Mouse (Mus musculus): Measurements from ENCODE around the gene Sinhcaf. TPM values are rescaled to one million over a fixed set of nuclear protein-coding genes. Genes with fewer than 3 reads are reported as not detected.

Sinhcaf gene
- total and polyA plus RNA-seq, 3 experiments: 57.5 to 146 (median 82.3) TPM

DNA sequence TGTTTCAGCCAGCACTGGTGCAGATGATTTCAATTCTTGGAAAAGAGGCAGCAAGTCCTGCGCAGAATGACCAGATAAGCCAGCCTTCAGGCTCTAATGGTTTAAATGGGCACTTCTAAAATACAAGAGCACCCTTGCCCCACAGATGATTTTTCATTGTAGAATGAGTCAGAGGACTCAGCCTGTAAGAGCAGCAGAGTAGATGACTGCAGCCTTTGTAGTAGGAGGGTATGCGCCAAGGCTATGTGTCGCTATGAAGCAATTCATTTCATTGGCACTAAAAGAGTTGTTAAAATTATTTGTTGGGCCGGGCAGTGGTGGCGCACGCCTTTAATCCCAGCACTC lies 49.8 kb downstream of the Sinhcaf start:
- H3K4me2 ChIP-seq (ENCODE audit: insufficient read depth, low read depth, poor library complexity, severe bottlenecking): peak overlapping the region; percentile 72; the same call in 1 of the 2 replicates
- in situ Hi-C loops (cut with MboI; ENCODE audit: low pct_ligation_motif_present, low pct_unique_long_range_greater_than_20kb, low sequenced_read_pairs): no loop called here
- H3K9ac ChIP-seq (ENCODE audit: insufficient read depth, low read depth): no peak overlapping the region
- no peaks in the 10 kb centered on the region for H3K9me3 ChIP-seq (replicated peaks; ENCODE audit: low read length)
- peaks cover 0 to 9% of the 10 kb centered on the region in 2 experiments; a peak in 2 of 4 replicates for H3K4me1 ChIP-seq (ENCODE audit: control insufficient read depth in 1 of 2, insufficient read depth in 2 of 2)
- no peaks in the 10 kb centered on the region for H3K36me3 ChIP-seq (replicated peaks in 1 of 2; ENCODE audit: control insufficient read depth in 1 of 2, insufficient read depth in 1 of 2, low read length in 1 of 2)
- no peak for TF ChIP-seq E2F4 (IDR thresholded peaks at IDR 0.05; ENCODE audit: insufficient replicate concordance, low read depth, low read length)
- no peak for TF ChIP-seq MAX (IDR thresholded peaks at IDR 0.05; ENCODE audit: low read length)
- no peak for TF ChIP-seq TCF12 (IDR thresholded peaks at IDR 0.05; ENCODE audit: low read depth, low read length)
- no peak for TF ChIP-seq IRF4 (IDR thresholded peaks at IDR 0.05; ENCODE audit: low read depth, low read length)
- TF ChIP-seq BHLHE40 (IDR thresholded peaks at IDR 0.05; ENCODE audit: low read depth, low read length): no peak
- no peak for TF ChIP-seq ELF1 (IDR thresholded peaks at IDR 0.05; ENCODE audit: low read depth, low read length)
- DNase-seq (ENCODE audit: extremely low read depth): no peak
- H3K27me3 ChIP-seq (replicated peaks): no peaks in the 10 kb centered on the region
- peak overlapping the region; percentile 32 to 74 (median 72) for H3K4me3 ChIP-seq (replicated peaks in 1 of 3; ENCODE audit: low read depth in 2 of 3, low read length in 2 of 3, poor library complexity in 1 of 3)
- dilution Hi-C loops (cut with MboI; ENCODE audit: extremely low pct_ligation_motif_present, extremely low pct_unique_long_range_greater_than_20kb, low sequenced_read_pairs): no loop called here
- no peak overlapping the region for H3K27ac ChIP-seq (ENCODE audit: insufficient read depth, low read depth)
- H3K79me2 ChIP-seq (replicated peaks; ENCODE audit: control insufficient read depth, extremely low read depth, insufficient read depth, poor library complexity, severe bottlenecking): no peaks in the 10 kb centered on the region

DNA sequence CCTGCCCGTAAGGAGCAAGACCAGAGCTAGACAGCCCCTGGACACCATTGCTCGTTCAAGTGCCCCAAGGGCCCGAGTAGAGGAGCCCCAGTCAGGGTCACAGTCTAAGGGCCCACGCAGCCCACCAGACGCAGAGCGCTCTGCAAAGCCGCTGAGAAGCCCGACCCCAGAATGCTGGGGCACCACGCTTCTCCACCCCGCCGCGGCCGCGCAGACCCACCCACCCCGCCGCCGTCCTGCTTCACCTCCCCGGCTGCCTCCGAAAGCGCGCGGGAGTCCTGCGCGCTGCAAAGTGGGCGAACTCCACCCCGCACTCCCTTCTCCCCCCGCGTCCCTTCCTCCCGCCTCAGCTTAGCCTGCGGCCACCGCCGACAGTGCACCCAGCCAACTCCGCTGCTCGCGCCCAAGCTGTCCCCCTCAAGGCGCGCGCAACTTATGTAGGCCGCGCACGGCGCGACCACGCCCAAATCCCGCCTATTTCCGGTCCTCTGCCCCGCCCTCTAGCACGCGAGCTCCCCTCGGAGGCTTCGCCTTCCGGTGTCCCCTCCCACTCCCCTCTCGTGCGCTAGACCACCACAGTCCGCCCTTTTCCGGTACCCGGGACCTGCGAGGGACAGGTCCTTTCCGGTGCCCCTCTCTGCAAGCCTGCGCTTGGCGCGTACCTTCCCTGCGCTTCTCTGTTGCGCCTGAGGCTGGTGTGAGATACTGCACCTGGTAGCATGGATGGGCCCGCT lies 50.3 kb downstream of the Sinhcaf start, which contains the start of gene Caprin2:
TSS of gene Caprin2 (minus strand) at position 465 of the 734 bp plus-strand sequence.
- Histone ChIP-seq H3K4me3 (replicated peaks in 1 of 3; ENCODE audit: low read depth in 2 of 3, low read length in 2 of 3, poor library complexity in 1 of 3) (peak within 1 kb of the TSS; percentile 65 to 74 (median 72)), H3K27ac (ENCODE audit: insufficient read depth, low read depth) (no peak within 1 kb of the TSS), H3K27me3 (replicated peaks) (no peaks in the 10 kb centered on the region), H3K9ac (ENCODE audit: insufficient read depth, low read depth) (peak within 1 kb of the TSS; percentile 42), H3K9me3 (replicated peaks; ENCODE audit: low read length) (no peaks in the 10 kb centered on the region), H3K36me3 (replicated peaks in 1 of 2; ENCODE audit: control insufficient read depth in 1 of 2, insufficient read depth in 1 of 2, low read length in 1 of 2) (no peaks in the 10 kb centered on the region), H3K4me2 (ENCODE audit: insufficient read depth, low read depth, poor library complexity, severe bottlenecking) (peak within 1 kb of the TSS; percentile 84), H3K4me1 (ENCODE audit: control insufficient read depth in 1 of 2, insufficient read depth in 2 of 2) (peaks cover 0 to 9% of the 10 kb centered on the region in 2 experiments; a peak in 2 of 4 replicates), H3K79me2 (replicated peaks; ENCODE audit: control insufficient read depth, extremely low read depth, insufficient read depth, poor library complexity, severe bottlenecking) (no peaks in the 10 kb centered on the region)
- in situ Hi-C loops (cut with MboI; ENCODE audit: low pct_ligation_motif_present, low pct_unique_long_range_greater_than_20kb, low sequenced_read_pairs): no loop called here
- peak; percentile 82 for DNase-seq (ENCODE audit: extremely low read depth)
- dilution Hi-C loops (cut with MboI; ENCODE audit: extremely low pct_ligation_motif_present, extremely low pct_unique_long_range_greater_than_20kb, low sequenced_read_pairs): no loop called here
- TF ChIP-seq MAFK (IDR thresholded peaks at IDR 0.05; ENCODE audit: insufficient replicate concordance, low read length) (no peak), CHD2 (IDR thresholded peaks at IDR 0.05; ENCODE audit: low read length) (no peak), SIN3A (IDR thresholded peaks at IDR 0.05; ENCODE audit: low read length) (no peak; the same call in 1 of the 2 replicates), TCF12 (IDR thresholded peaks at IDR 0.05; ENCODE audit: low read depth, low read length) (no peak), IRF4 (IDR thresholded peaks at IDR 0.05; ENCODE audit: low read depth, low read length) (no peak; the same call in 1 of the 2 replicates), CHD1 (IDR thresholded peaks at IDR 0.05; ENCODE audit: low read depth, low read length) (no peak), EP300 (IDR thresholded peaks at IDR 0.05; ENCODE audit: low read length) (no peak), MAX (IDR thresholded peaks at IDR 0.05; ENCODE audit: low read length) (peak; percentile 52; the same call in 1 of the 2 replicates), HCFC1 (IDR thresholded peaks at IDR 0.05; ENCODE audit: low read depth, low read length) (peak; percentile 44; the same call in 1 of the 2 replicates), KAT2A (IDR thresholded peaks at IDR 0.05; ENCODE audit: insufficient replicate concordance, low read length) (0 out of 2 replicates have a peak, but pooled peaks have one; percentile 4), NRF1 (IDR thresholded peaks at IDR 0.05; ENCODE audit: low read depth, low read length) (peak; percentile 55), UBTF (IDR thresholded peaks at IDR 0.05; ENCODE audit: low read depth, low read length) (0 out of 2 replicates have a peak, but pooled peaks have one; percentile 24), ZNF384 (IDR thresholded peaks at IDR 0.05; ENCODE audit: low read depth, low read length) (no peak), RCOR1 (conservative IDR thresholded peaks at IDR 0.05; ENCODE audit: low read depth, low read length) (no peak), JUN (IDR thresholded peaks at IDR 0.05; ENCODE audit: insufficient read depth, low read depth, low read length) (no peak), ZMIZ1 (IDR thresholded peaks at IDR 0.05; ENCODE audit: low read depth, low read length) (peak; percentile 89), BHLHE40 (IDR thresholded peaks at IDR 0.05; ENCODE audit: low read depth, low read length) (peak; percentile 97), ETS1 (conservative IDR thresholded peaks at IDR 0.05; ENCODE audit: low read depth, low read length) (peak; percentile 44), MAZ (IDR thresholded peaks at IDR 0.05; ENCODE audit: low read depth, low read length) (no peak), MEF2A (IDR thresholded peaks at IDR 0.05; ENCODE audit: borderline replicate concordance, low read depth, low read length) (no peak; the same call in 1 of the 2 replicates), RAD21 (IDR thresholded peaks at IDR 0.05; ENCODE audit: low read depth, low read length) (no peak), NELFE (IDR thresholded peaks at IDR 0.05; ENCODE audit: low read depth, low read length) (peak; percentile 82), USF2 (conservative IDR thresholded peaks at IDR 0.05; ENCODE audit: low read depth, low read length) (no peak), POLR2A (IDR thresholded peaks at IDR 0.05; ENCODE audit: low read depth, low read length) (peak; percentile 98), GABPA (IDR thresholded peaks at IDR 0.05; ENCODE audit: insufficient replicate concordance, low read depth, low read length) (no peak), PAX5 (IDR thresholded peaks at IDR 0.05; ENCODE audit: low read length) (no peak), ZC3H11A (IDR thresholded peaks at IDR 0.05; ENCODE audit: low read depth, low read length) (no peak), SMC3 (IDR thresholded peaks at IDR 0.05; ENCODE audit: low read depth, low read length) (no peak), TBP (conservative IDR thresholded peaks at IDR 0.05; ENCODE audit: low read depth, low read length) (peak; percentile 93)

Measured in CH12.LX (cell line).